Mouse (Mus musculus) embryo, embryonic 11.5 days (tissue): ENCODE measurements at regions not wholly inside any gene's neighbourhood (a gene's known extent, or its start where the extent isn't known, plus 50 kb on each side); places are given as distances from the start of the nearest gene placed in this dataset.

Source experiments
- DNase-seq: peaks from one replicate; pipeline ENCODE4 v3.0.0-alpha.2; 2012; ENCODE audit warnings: low read depth, low spot score

DNA sequence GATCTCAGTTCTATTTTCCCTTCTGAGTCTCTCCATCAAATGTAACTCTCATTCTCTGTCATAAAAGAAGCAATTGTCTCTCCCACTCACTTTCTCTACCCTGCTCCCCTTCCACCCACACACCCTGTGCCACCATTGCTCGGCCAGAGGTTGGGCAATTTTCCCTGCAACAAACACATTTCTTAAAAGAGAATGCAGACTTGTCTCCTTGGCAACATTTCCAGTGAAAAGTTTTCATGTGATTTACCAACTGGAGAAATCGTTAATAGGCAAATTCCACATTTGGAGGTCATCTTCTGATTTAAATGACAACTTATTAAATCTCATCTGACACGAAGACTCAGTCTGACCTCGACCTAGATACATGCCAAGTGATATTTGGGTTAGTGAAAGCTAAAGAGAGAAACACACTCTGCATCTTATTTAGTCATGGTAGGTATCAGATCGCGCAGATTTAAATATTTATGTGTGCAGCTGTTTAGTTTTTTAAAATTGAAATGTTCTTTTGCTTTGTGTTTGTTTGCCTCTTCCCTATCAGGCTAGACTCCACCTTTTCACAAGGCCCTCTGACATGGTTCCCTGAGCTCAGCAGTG is 568.1 kb downstream of the 1190002N15Rik start:
- DNase-seq = no peak

DNA sequence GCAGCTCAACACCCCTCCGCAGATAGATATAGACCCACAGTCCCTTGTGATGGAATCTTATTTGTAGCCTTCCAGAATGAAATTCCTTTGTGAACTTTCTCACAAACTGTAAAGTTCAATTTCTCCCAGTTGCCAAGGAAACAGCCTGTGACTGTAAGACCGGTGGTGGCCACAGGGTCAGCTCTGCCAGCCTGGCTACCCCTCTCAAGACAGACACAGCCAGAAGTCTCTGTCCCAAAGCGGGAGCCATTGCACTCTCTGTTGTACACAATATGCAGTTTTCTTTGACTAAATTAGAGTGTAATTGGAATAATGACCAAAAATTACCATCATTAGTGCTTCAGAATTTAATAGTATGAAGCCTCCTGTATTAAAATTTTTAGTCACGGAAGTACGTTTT is 568.8 kb downstream of the 1190002N15Rik start:
- DNase-seq = no peak

DNA sequence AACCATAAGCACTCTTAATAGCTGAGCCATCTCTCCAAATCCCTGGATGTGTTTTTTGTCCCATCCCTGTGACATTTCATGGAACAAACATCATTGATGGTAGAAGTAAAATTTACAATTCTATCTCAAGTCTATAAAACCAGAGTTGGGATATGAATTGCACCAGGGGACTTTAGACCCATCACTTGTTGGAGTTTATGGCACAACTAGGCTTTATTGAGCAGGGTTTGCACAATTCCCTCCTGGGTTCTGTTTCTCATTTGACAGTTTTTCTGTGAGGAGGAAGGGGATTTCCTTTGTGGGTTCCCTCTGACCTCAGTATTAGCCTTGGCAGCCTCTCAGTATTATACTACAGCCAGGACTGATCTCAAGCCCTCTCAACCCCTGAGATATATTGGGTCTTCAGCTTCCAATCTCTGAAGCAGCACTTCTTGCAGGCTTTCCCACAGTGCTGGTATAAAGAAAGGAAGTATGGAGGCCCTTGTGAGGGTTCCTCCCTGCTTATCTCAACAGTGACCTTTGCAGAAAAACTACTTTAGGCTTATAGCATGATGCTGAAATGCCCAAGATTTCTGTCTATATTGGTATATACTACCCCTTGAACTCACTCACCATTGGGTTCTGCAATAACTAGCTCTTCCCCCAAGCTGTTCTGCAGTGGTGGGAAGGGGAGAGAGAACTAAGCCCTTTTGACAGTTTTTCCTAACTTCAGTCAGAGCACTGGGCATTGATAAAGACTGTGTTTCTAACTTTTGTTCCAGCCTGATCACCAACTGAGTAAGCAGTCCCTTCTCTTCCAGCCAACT is 582.4 kb downstream of the 1190002N15Rik start:
- no peak for DNase-seq

DNA sequence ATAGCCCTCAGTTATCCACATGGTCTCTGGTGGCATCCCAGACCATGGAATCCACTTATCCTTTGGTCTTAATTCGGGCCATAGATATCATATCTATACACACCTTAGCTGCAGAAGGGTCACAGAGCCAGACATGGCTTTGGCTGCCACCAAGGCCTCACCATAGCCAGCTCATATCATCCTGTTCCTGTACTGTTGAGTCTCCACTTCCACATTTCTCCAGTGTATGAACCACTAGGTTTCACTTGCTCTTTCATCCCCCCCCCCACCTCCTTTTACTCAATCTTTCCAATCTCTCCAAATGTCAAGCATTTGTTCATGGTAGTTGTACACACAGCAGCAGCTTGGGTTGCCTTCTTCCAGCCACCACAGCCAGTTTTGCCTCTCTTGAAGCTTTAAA is 589.2 kb downstream of the 1190002N15Rik start:
- DNase-seq = no peak

DNA sequence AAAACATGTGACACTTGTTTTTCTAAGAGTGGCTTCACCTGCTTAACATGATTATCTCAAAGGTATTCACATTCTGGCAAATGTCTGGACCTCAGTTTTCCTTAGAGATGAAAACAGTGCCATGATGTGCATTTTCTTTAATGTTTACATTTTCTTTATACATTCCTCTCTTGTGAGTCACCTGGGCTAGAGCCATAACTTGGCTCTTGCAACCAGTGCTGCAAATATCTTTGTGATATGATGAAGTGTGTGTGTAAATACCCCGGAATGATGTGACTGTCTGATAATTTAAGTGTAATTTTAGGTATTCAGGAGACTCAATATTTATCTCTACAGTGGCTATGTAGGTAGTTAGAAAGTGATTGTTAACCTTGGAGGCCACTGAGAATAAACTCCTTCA is 590.8 kb downstream of the 1190002N15Rik start:
- no peak for DNase-seq

DNA sequence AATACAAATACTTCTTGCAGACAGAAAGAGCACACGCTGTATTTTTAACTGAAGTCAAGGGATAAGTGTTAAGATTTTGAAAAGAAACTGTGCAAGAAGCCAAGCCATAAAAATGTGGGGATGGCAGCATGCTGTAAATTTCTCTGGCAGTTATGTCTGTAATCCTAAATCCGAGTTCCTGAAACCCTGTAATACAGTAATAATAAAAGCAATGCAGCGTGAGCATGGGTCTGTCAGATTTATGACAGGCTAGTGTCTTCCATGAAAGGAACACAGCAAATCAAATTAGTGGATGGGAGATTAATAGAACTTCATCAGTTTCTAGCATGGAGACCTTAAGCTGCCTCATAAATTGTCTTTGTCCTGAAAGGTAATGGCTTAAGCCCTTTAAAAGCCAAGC is 597.7 kb downstream of the 1190002N15Rik start:
- DNase-seq = no peak

DNA sequence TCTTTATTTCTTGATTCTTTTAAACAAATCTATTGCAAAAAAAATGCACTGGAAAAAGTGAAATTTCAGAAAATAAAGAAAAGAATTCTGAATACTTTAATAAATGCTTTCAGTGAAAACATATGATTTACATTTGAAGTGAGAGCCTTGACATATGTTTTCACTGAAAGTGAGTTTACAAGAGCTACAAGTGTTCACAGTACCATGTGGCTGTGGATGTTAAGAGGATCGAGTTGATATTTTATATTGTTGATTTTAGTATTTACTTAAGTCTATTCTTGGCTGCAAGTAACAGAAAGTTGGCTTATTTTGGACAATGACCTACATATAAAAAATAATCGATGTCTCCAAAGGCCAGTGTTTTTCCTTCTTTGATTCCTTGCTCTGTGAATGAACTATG is 607.2 kb downstream of the 1190002N15Rik start:
- DNase-seq = no peak

DNA sequence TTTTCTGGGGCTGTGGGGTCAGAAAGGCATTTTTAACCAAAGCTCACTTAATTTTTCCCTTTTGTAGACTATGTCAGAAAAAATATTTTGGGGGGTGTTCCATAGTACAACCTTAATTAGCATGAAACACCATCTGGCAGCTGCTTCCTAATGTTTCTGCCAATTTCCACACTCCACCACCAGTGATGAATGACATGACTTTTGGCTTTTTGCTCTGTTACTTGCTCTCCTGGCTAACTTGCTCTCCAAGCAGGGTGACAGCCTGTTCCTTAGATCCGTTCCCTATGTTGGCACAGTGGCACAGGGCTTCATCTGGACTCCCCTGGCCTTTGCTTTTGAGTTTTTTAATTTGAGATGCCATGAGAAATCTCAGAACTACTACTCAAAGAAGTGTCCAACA is 648.6 kb downstream of the 1190002N15Rik start:
- DNase-seq = no peak

DNA sequence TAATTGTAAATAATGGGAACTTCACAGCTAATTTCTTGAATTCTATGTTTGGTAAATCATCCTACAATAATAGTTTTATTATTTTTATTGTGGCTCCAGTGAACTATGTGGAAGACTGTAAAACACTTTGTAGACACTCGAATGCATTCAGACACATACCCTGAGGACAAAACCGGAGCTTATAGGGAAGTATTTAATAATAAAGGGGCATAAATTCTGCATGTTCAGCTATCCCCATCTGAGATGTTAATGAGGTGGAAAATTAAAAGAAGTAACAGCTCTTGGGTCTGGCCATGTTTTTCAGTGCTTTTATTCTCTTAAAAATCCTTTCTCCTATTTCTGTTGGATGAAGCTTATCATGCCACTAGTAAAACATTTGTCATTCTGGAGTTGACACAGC is 657.8 kb downstream of the 1190002N15Rik start:
- DNase-seq = no peak

DNA sequence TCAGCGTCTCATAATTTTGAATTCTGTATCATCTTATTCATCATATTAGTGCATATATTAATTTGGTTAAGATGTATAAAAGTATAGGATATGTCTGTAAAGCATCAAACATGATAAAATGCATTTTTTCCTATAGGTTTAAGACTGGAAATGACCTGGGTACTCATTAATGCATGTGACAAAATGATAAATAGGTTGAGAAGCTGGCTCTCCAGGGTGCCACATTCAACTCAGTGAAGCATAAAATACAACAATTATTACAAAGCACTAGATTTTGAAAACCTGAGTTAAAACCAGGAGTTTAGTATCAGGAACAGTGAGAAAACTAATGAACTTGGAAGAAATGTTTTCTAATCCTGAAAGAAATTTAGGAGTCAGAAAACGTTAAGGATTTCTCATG is 658.3 kb downstream of the 1190002N15Rik start:
- DNase-seq = no peak

DNA sequence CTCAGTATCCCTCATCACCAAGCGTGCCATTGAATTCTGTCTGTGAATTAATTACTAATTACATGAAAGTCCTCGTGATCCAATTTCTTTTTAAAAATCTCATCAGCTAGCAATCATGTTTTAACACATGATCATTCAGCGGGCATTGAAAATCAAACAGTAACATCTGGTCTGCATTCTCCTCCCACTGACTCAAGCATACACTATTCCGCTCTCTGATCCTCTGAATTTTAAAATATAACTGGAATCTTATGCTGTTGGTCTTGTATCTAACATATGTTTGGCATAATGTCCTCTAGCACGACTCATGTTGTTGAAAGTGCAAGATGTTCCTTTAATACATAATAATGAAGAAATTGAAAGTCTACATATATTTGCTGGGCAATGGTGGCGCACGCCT is 667.1 kb downstream of the 1190002N15Rik start:
- DNase-seq = no peak

DNA sequence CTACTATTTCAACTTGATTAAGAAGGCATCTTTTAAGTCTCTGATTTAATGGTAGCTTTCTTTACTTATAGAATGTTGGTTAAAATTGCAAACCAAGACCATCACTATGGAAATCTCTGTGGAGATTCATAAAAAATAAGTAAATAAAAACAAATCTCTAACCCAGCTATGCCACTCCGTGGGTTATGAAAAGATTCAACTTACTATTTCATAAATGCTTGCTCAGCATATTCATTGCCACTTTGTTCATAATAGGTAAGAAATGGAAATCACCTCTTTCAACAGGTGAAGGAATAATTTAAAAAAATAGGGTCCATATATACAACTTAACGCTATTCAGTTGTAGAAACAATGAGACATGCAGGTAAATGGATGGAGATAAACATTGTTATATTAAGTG is 679.9 kb downstream of the 1190002N15Rik start:
- no peak for DNase-seq

DNA sequence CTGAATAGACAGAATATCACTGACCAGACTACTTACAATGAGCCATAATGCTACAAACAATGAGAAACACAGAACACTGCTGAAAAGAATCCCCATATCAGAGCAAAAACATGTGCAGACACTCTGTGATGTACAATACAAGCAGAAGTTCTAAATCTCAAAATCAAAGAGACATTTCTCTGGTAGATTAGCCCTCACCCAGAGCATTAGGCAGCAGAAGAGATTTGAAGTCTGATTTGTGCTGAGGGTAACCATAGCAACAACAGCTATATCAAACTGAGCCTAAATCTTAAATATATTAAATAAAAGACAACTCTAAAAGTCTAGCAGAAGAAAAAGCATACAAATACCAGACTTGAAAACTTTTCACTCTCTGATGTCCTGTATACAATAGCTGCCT is 691.5 kb downstream of the 1190002N15Rik start:
- no peak for DNase-seq

DNA sequence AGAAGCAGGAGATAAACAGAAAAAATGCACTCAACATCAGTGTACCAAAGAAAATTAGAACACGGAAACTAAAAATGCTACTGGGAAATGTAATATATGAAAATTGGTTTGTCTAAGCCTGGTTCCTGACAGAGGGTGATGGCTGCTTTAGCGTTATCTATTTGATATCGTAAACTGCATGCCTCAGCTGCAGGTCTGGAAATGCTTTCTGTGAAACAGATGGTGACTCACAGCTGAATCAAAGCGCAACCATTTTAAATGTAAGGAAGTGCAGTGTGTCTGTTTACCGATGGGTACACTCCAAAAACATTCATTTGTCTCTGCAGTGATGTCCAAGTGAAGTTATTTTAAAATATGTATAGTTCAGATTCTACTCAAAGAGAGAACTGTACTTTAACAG is 694.0 kb downstream of the 1190002N15Rik start:
- no peak for DNase-seq
